Mouse (Mus musculus) midbrain, postnatal 0 days (tissue): ENCODE measurements around the gene Raf1. TPM values are rescaled to one million over a fixed set of nuclear protein-coding genes. Genes with fewer than 3 reads are reported as not detected.
A peak's percentile ranks its signal among the peaks of the same experiment; 100 is the strongest.

Experiments used
- ATAC-seq: fragments of 200-750 bp; cut with Nextera tagmentation; 2 replicates; pipeline ENCODE4 v1.8.0; 2017; ENCODE audit warnings: moderate number of reproducible peaks, mild to moderate bottlenecking, moderate TSS enrichment, moderate library complexity; ENCODE audit not compliant: low FRiP score
- DNase-seq: peaks from one replicate; pipeline ENCODE4 v3.0.0-alpha.2; 2015; ENCODE audit warnings: low spot score
- H3K27ac ChIP-seq: fragments of 300-500 bp; sonication (generic); 2 replicates; pipeline ENCODE4 v1.5.1; 2014; ENCODE audit warnings: low read depth, mild to moderate bottlenecking, low read length, mixed read lengths
- H3K27me3 ChIP-seq: fragments of 300-500 bp; sonication (generic); 2 replicates; pipeline ENCODE4 v1.6.1; 2014; ENCODE audit warnings: low read length, control low read depth, mixed read lengths; ENCODE audit not compliant: insufficient read depth
- H3K36me3 ChIP-seq: fragments of 300-500 bp; sonication (generic); 2 replicates; pipeline ENCODE4 v1.6.1; 2014; ENCODE audit warnings: low read length, control low read depth, mixed read lengths; ENCODE audit not compliant: insufficient read depth
- H3K4me1 ChIP-seq: fragments of 300-500 bp; sonication (generic); 2 replicates; pipeline ENCODE4 v1.6.1; 2014; ENCODE audit warnings: mild to moderate bottlenecking, control low read depth, antibody characterized with exemption, low read length, mixed read lengths; ENCODE audit not compliant: insufficient read depth
- H3K4me2 ChIP-seq: fragments of 300-500 bp; sonication (generic); 2 replicates; pipeline ENCODE4 v1.6.1; 2014; ENCODE audit warnings: low read depth, mild to moderate bottlenecking, low read length, mixed read lengths; ENCODE audit not compliant: poor library complexity, severe bottlenecking
- H3K4me3 ChIP-seq: fragments of 300-500 bp; sonication (generic); 2 replicates; pipeline ENCODE4 v1.5.1; 2014; ENCODE audit warnings: low read depth, mild to moderate bottlenecking, low read length, moderate library complexity
- H3K9ac ChIP-seq: fragments of 300-500 bp; sonication (generic); replicated peaks from 2 replicates; pipeline ENCODE4 v1.6.1; 2014; ENCODE audit warnings: mild to moderate bottlenecking, low read length, moderate library complexity, mixed read lengths; ENCODE audit not compliant: poor library complexity, severe bottlenecking
- H3K9me3 ChIP-seq: fragments of 300-500 bp; sonication (generic); 2 replicates; pipeline ENCODE4 v1.6.1; 2016; ENCODE audit warnings: low read length, control low read depth
- CTCF ChIP-seq: IDR thresholded peaks from 2 replicates; pipeline ENCODE4 v1.5.1; 2016; ENCODE audit warnings: antibody characterized with exemption, mild to moderate bottlenecking
- WGBS: fragments of 180-500 bp; shearing (Covaris S2); extraction: QIAGEN DNeasy Blood & Tissue Kit; methylation state at CpG from one replicate; pipeline ENCODE4 v1.1.7; 2014; 5-methylcytosine and 5-hydroxymethylcytosine counted together
- polyA plus RNA-seq: library from polyadenylated mRNA; unstranded; fragments of >200 nt; fragmentation: Nextera tagmentation; extraction: Ambion mirVana; gene quantifications from 2 replicates; pipeline ENCODE4 v1.2.1, GENCODE M21; 2015
- total RNA-seq: library from RNA; depleted of rRNA; stranded (reverse); fragments of >200 nt; gene quantifications from 2 replicates; pipeline ENCODE4 v1.2.3, GENCODE M21; 2014

The Raf1 gene
- total and polyA plus RNA-seq, 2 experiments from 2014 or later, result 89.1 to 196 TPM

- no peak for TF ChIP-seq CTCF
- H3K4me2 ChIP-seq, result no peak overlapping the region
- H3K9me3 ChIP-seq, result no peaks in the 10 kb centered on the region
- no peak overlapping the region for H3K9ac ChIP-seq
- H3K4me3 ChIP-seq, result no peak overlapping the region
- H3K4me1 ChIP-seq, result 0 out of 2 replicates have a peak, but pooled peaks cover 3% of the 10 kb centered on the region
- no peaks in the 10 kb centered on the region for H3K27me3 ChIP-seq
- no peak for ATAC-seq
- no peak overlapping the region for H3K27ac ChIP-seq
- H3K36me3 ChIP-seq, result no peaks in the 10 kb centered on the region
- no peak for DNase-seq
- 80% methylated on average over 5 of the region's 5 CpGs for WGBS
These were observed 26.5 kb upstream of the Raf1 start for GRCm38 (mm10) chr6:115702901-115703300.

- Histone ChIP-seq H3K36me3 (no peaks in the 10 kb centered on the region), H3K9me3 (no peaks in the 10 kb centered on the region), H3K4me3 (no peak overlapping the region), H3K9ac (no peak overlapping the region), H3K4me1 (0 out of 2 replicates have a peak, but pooled peaks cover 6% of the 10 kb centered on the region), H3K27ac (no peak overlapping the region), H3K4me2 (no peak overlapping the region), H3K27me3 (no peaks in the 10 kb centered on the region)
- peak; percentile 30; the same call in 1 of the 2 replicates for TF ChIP-seq CTCF
- WGBS, result 55% methylated on average over 11 of the region's 11 CpGs
- ATAC-seq (no peak), DNase-seq (no peak)
These were observed 24.9 kb upstream of the Raf1 start for GRCm38 (mm10) chr6:115701302-115701701.

- H3K9ac ChIP-seq, result no peak overlapping the region
These were observed 24.3 kb upstream of the Raf1 start for GRCm38 (mm10) chr6:115700778-115701177.

GRCm38 (mm10) chr6:115698699-115699098 lies 22.3 kb upstream of the Raf1 start:
- no peak overlapping the region for H3K4me3 ChIP-seq
- no peak overlapping the region for H3K9ac ChIP-seq
- no peak for DNase-seq
- peak; percentile 42 for TF ChIP-seq CTCF
- H3K27me3 ChIP-seq, result no peaks in the 10 kb centered on the region
- H3K4me2 ChIP-seq, result no peak overlapping the region
- WGBS, result 84% methylated on average over 4 of the region's 4 CpGs
- H3K4me1 ChIP-seq, result 0 out of 2 replicates have a peak, but pooled peaks cover 6% of the 10 kb centered on the region
- H3K27ac ChIP-seq, result no peak overlapping the region
- no peaks in the 10 kb centered on the region for H3K9me3 ChIP-seq
- no peak for ATAC-seq
- no peaks in the 10 kb centered on the region for H3K36me3 ChIP-seq

More at GRCm38 (mm10) chr6:115700778-115701177, 24.3 kb upstream of the Raf1 start:
- DNase-seq (no peak), ATAC-seq (no peak)
- Histone ChIP-seq H3K9me3 (no peaks in the 10 kb centered on the region), H3K36me3 (no peaks in the 10 kb centered on the region), H3K27me3 (no peaks in the 10 kb centered on the region), H3K27ac (no peak overlapping the region), H3K4me3 (no peak overlapping the region), H3K4me1 (0 out of 2 replicates have a peak, but pooled peaks cover 6% of the 10 kb centered on the region), H3K4me2 (no peak overlapping the region)
- no peak for TF ChIP-seq CTCF
- 97% methylated on average over 1 of the region's 1 CpGs for WGBS

- H3K27me3 ChIP-seq, result no peaks in the 10 kb centered on the region
- H3K4me1 ChIP-seq, result 0 out of 2 replicates have a peak, but pooled peaks cover 6% of the 10 kb centered on the region
- TF ChIP-seq CTCF, result no peak
- no peak overlapping the region for H3K27ac ChIP-seq
- no peaks in the 10 kb centered on the region for H3K36me3 ChIP-seq
- no peaks in the 10 kb centered on the region for H3K9me3 ChIP-seq
- ATAC-seq, result no peak
- no peak for DNase-seq
- no peak overlapping the region for H3K4me2 ChIP-seq
- 42% methylated on average over 17 of the region's 17 CpGs for WGBS
- H3K9ac ChIP-seq, result no peak overlapping the region
- H3K4me3 ChIP-seq, result no peak overlapping the region
These were observed 21.5 kb upstream of the Raf1 start for GRCm38 (mm10) chr6:115697739-115698558.

GRCm38 (mm10) chr6:115696707-115697215 lies 20.3 kb upstream of the Raf1 start:
- 82% methylated on average over 7 of the region's 7 CpGs for WGBS
- Histone ChIP-seq H3K27me3 (no peaks in the 10 kb centered on the region), H3K4me2 (no peak overlapping the region), H3K9ac (no peak overlapping the region), H3K4me3 (no peak overlapping the region), H3K9me3 (no peaks in the 10 kb centered on the region), H3K36me3 (no peaks in the 10 kb centered on the region), H3K4me1 (0 out of 2 replicates have a peak, but pooled peaks cover 6% of the 10 kb centered on the region), H3K27ac (no peak overlapping the region)
- TF ChIP-seq CTCF, result no peak
- DNase-seq (no peak), ATAC-seq (no peak)
